Mouse (Mus musculus): Measurements from ENCODE around the gene Glp1r. TPM values are rescaled to one million over a fixed set of nuclear protein-coding genes. Genes with fewer than 3 reads are reported as not detected.

Gene Glp1r
- total RNA-seq (2021) = under 1 TPM; 0.19 to 0.41 TPM

DNA sequence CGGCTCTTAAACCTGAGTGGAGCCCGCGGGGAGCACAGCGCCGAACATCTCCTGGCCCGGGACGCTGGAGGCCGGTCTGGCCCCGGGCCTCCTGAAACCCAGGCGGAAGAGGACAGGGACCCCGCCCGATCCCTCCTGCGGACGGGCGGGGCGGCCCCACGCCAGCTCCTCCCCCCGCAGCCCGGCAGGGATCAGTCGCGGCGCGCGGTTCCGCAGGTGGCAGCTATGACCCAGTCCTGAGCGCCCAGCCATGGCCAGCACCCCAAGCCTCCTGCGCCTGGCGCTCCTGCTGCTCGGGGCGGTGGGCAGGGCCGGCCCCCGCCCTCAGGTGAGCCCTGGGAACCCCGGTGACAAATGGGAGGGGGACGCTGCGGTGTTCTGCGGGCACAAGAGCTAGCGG lies at the start of gene Glp1r:
Glp1r (plus strand) TSS at position 191 of the 400 bp plus-strand sequence.
- DNase-seq = no peak
- intact Hi-C loops (cut with DNase I) = no loop called here

DNA sequence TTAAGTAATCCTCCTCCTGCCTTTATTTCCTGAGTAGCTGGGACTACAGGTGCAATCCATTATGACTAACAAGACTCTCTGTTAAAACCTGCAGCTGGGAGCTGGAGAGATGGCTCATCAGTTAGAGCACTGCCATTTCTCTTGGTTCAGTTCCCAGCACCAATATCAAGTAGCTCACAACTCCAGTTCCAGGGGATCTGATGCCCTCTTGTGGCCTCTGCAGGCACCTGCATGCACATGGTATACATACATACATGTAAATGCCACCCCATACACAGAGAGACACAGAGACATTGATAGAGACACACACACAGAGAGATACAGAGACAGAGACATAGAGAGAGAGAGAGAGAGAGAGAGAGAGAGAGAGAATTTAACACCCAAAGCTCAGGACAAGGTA lies 49.3 kb upstream of the Glp1r start:
- DNase-seq = no peak
- intact Hi-C loops (cut with DNase I) = no loop called here

DNA sequence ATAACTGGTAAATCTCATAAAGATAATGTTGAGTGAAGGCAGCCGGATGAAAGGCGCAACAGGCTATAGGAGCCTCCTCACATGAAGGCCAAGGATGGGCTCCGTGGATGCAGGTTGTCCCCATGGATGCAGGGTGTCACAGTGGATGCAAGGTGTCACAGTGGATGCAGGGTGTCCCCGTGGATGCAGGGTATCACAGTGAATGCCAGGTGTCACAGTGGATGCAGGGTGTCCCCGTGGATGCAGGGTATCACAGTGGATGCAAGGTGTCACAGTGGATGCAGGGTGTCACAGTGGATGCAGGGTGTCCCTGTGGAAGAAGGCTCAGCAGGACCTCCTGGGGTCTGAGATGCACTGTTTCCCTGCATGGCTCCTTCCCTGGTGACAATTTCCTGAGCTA lies 44.3 kb upstream of the Glp1r start:
- DNase-seq = no peak
- intact Hi-C loops (cut with DNase I) = no loop called here

DNA sequence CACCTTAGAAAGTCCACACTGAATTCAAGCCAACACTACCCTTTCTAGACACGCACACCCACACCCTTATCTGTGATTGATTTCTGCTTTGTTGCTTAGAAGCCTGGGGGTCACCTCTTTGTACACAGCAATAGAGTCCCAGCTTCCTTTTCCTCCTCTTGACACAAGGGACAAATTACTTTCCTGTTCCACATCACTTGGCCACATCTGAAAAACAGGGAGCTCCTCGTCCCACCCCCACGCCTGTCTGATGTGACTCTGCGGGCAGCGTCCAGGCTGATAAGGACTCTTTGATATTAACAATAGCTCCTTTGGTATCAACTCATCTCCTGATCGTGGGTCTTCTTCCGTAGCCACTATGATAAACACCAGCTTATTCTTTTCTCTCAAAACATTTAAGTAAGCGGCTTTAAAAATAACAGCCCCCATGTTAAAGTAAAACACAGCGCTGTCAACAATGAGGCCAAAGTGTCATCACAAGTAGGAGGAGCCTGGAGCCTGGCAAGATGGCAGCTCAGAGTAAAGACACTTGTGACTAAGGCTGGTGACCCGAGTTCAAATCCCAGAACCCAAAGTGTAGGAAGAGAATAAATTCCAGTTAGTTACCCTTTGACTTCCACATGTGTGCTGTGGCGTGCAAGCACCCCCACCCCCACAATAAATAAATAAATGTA lies 42.9 kb upstream of the Glp1r start:
- no peak for DNase-seq
- intact Hi-C loops (cut with DNase I) = no loop called here

DNA sequence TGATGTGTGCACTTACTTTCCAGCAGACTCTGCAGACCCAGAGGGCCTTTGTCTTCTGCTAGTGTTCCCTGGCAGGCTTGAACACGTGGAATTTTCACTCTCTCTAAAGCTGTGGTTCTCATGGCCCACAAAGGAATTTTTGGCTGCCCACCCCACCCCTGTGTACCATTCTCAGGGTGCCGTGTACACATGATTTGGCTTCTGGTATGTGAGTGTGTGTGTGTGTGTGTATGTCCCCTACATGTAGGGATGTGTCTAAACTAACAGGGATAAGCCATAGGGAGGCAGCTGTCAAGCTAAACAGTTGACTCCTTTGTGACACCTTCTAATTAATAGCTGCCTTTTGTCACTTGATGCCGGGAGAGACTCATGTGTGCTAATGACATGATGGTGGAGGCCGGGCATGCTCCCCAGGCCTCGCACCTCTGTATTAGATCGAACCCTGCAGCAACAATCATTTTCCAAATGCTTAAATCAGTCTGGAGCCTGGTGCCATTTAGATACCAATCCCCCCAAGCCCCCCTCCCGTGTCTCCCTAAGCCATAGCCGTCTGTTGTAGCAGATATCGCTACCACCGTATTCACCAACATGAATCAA lies 41.5 kb upstream of the Glp1r start:
- DNase-seq = no peak
- intact Hi-C loops (cut with DNase I) = no loop called here

DNA sequence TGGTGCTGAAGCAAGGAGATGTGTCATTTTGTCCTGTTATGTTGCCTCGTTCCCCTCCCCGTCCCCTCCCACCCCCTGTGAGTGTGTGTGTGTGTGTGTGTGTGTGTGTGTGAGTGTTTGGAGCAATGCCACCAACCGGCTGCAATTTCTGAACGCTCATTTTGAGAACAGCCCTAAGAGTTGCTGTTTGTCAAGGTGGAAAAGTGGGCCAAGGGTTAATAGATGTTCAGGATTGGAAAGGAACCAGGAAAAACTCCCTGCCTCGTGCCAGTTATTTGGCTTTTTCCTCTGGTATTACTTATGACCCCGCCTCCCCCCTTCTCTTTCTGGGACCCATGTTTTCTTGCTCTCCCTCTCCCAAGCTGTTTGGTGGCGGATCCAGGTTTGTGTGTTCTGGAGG lies 41.0 kb upstream of the Glp1r start:
- intact Hi-C loops (cut with DNase I) = no loop called here
- DNase-seq = no peak

DNA sequence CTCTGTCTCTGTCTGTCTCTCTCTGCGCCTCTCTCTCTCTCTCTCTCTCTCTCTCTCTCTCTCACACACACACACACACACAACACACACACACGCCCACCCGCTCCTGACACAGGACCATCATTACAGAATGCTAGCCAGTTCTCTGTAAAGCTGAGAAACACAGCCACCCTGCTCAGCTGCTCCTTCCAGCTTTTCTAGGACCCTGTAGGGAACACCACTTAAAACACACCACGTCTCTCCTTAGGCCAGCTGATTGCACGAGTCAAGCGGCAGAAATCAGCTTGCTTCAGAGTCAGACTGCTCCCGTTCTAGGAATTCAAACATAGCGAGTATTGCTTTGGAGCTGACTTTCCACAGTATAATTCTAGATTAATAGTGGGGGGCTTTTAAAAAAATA lies 35.3 kb upstream of the Glp1r start:
- intact Hi-C loops (cut with DNase I) = loop anchor here (5.0 kb wide), 1 partner anchor 494 kb away; no protein-coding TSS in a partner anchor
- DNase-seq = no peak

DNA sequence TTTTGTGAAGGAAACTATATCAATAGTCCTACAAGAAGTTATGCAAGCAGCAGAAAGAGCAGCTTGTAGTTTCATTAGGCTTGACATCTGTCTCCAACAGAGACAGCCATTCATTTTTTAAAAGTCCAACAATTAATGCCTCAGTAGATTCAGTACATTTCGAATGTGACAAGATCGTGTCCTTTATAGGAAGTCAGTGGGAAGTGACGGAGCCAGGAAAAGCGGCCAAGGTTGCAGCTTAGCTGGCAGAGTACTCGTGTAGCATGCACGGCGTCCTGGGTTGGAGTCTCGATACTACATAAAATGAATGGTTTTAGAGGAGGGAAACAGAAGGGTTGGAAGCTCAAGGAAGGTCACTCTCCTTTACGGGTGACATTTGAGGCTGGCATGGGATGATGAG lies 34.7 kb upstream of the Glp1r start:
- no peak for DNase-seq

DNA sequence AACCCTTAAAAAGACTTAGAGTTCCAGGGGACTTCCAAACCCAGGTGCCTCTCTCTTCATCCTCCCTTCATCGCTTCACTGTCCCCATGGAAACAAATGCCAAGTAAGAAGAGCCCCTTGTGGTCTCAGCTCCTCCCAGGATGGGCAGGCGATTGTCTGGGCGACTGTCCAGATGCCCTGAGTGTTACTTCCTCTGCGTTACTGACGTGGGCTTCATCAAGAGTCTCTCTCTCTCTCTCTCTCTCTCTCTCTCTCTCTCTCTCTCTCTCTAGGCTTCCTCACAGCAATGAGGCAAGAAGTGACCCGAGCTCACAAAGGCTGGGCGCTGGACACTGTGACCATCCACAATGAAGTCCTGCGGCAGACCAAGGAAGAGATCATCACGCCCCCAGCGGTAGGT lies 30.6 kb upstream of the Glp1r start:
- DNase-seq = no peak
- intact Hi-C loops (cut with DNase I) = no loop called here

More for the DNA sequence above, 34.7 kb upstream of the Glp1r start:
- intact Hi-C loops (cut with DNase I) = loop anchor here (5.0 kb wide), 1 partner anchor 495 kb away; no protein-coding TSS in a partner anchor

DNA sequence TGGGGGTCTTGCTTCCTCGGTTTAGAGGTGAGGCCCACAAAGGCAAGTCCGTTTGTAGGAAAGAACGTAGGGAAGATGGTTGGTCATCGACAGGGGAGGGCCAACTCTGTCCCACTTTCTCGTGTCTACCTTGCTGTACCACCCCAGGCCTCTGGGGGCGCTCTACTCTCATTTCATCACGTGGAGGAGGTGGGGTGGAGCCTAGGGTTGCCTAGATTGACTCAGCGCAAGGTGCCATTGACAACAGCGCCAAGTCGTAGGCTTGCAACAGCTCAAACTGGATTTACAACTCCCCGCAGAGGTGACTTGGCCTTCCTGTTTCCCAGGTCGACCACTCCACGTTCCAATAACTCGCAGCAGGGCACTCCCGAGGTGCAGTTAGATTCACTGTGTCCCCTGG lies 27.3 kb upstream of the Glp1r start:
- intact Hi-C loops (cut with DNase I) = no loop called here
- DNase-seq = no peak

DNA sequence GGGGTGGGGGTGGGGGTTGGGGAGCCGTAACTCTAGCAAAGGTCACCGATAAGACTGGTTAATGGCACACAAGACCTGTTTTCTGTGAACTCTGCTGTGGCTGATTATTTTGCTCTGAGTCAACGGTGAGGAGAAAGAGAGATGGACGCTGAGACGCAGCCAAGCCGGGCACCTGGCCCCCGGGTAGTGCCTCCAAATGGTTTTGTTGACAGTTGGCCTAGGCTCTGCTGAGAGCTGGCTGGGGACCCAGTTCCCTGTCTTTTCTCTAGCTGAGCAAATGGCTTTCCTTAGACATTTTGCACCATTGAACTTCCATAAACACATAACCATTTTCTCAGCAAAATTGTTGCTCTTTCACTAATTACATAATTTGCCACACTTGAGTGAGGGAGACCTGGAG lies 24.2 kb upstream of the Glp1r start:
- intact Hi-C loops (cut with DNase I) = loop anchor here (5.0 kb wide), 1 partner anchor 490 kb away; no protein-coding TSS in a partner anchor
- no peak for DNase-seq

DNA sequence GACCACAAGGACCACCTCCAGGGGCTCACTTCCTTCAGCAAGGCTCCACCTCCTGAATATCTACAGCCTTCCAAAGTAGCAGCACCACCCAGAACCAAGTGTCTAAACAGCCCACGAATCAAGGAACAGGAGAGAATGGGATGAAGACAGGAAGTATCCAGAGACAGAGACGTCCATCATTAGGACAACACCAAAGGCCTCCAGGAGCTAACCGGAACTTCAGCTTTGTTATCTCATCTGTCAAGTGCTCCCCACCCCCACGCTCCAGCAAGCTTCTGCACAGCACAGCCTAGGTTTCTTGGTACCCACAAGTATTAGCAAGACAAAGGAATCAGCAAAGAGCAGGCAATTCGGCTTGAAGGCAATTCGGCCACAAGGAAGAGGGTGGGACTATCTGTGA lies 23.0 kb upstream of the Glp1r start:
- no peak for DNase-seq
- intact Hi-C loops (cut with DNase I) = loop anchor here (5.0 kb wide), 1 partner anchor 491 kb away; no protein-coding TSS in a partner anchor

DNA sequence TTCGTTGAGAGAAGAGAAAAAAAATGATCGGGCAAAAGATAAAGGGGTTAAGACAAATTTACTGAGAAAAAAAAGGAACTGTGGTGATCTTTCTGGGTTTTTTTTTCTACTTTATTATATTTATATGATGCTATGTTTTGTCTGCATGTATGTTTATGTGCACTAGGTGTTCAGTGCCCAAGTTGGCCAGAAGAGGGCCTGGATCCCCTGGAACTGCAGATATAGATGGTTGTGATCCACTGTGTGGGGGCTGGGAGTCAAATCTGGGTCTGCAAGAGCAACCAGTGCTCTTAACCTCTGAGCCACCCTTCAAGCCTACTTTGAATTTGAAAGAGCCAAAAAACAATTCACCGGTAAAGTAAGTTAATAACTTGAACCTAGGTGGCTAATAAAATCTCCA lies 21.2 kb upstream of the Glp1r start:
- intact Hi-C loops (cut with DNase I) = no loop called here
- no peak for DNase-seq

DNA sequence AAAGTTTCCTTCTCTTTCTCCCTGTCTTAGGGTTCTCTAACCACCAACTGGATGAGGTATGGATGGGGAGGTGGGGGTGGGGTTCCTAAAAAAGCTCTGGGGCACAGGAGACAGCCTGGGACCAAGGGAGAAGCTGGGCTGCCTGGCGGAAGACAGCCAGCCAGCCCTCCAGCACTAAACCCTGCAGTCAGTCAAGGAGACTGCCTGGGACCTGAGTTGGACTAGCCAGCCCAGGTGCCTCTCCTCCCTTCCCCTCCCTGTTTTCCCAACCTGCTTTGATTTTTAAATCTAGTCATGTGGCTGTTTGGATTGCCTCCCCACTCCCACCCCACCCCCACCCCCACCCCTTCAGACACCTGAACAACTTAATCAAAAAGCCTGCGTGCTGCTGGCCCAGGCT lies 20.6 kb upstream of the Glp1r start:
- intact Hi-C loops (cut with DNase I) = no loop called here

DNA sequence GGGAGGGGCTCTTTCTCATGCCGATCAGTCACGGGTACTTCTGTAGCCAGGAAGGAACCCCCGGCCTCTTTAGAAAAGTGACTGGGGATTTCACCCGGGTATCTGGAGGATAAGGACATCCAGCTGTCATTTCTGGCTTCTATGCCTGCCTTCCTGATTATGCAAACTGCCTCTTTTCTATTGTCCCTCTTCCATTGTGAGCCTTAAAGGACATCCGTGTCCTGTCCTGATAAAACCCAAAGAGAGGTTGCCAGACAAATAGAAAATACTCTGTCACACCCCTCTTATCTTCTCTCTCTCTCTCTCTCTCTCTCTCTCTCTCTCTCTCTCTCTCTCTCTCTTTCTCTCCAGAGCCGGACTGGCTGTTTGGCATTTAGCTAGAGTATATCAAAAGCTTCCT lies 19.4 kb upstream of the Glp1r start:
- DNase-seq = no peak
- intact Hi-C loops (cut with DNase I) = loop anchor here (2.0 kb wide), 1 partner anchor 509 kb away; no protein-coding TSS in a partner anchor

More for the DNA sequence above, 20.6 kb upstream of the Glp1r start:
- no peak for DNase-seq

DNA sequence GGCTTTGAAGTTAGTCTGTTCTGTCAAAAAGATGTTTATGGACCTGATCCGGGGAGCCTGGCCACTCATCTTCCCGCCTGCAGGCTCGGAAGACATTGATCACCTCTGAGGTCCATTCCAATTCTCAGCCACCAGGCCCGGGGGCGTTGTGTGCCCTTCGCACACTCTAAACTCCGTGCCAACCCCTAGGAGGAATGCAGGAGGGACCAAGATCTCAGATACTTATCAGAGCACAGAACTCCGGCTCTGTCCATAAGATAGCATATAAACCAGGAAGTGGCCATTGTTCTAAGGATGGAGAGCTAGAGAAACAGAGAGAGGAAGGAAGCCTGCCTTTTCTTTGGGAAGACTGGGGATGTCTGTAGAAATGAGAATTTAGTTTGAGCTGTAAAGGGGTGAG lies 18.1 kb upstream of the Glp1r start:
- DNase-seq = no peak
- intact Hi-C loops (cut with DNase I) = loop anchor here (2.0 kb wide), 1 partner anchor 511 kb away; no protein-coding TSS in a partner anchor

DNA sequence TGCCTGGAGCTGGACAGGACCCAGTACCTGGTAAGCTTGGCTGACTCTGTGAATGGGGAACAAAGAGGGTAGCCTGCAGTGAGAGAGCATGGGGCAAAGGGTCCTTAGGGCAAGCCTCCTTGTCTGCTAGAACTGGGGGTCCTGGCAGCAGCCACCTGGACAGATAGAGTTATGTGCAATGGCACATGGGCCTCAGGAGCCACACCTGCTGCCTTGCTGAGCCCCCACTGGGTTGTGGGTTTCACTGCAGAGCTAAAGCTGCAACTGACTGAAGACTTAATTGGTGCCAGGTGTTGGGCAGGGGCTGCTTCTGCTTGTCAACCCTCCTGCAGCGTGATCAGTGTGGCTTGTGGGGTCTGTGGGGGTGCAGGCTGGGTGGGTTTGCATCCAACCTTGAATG lies 9.5 kb upstream of the Glp1r start:
- intact Hi-C loops (cut with DNase I) = no loop called here
- no peak for DNase-seq

DNA sequence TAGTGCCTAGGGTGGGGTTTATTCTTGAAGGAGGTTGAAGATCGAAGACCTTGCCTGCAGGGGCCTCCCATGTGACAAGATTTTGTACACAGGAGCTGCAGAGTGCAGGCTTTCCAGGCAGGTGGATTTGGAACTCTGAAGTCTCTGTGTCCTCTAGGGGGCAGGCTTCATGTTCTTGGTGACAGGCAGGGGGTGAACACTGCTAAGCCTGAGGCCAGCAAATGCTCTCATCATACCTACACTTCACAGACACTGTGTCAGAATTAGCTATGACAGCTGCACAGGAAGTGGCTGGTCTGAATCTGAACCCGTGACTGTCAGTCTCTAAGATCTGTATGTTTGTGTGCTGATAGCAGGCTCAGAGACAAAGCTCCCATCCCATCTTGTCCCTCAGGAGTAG lies 8.9 kb upstream of the Glp1r start:
- DNase-seq = no peak
- intact Hi-C loops (cut with DNase I) = no loop called here

DNA sequence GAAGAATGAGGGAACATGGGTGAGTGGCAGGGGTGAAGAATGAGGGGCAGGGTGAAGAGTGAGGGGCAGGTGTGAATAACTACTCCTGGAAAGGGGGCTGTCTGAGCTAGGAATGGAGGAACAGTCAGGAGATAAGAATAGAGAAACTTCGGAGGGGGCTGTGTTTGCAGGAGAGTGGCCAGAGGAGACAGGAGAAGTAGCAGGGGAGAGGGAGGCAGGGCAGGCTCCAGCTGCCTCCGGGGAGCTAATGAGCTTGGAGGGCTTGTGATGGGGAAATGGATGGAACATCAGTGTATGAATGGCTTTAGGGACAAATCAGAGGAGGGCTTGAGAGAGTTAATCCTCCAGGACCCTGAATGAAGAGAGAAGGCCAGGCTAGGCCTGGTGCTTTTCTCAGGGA lies 4.5 kb upstream of the Glp1r start:
- intact Hi-C loops (cut with DNase I) = no loop called here
- no peak for DNase-seq

DNA sequence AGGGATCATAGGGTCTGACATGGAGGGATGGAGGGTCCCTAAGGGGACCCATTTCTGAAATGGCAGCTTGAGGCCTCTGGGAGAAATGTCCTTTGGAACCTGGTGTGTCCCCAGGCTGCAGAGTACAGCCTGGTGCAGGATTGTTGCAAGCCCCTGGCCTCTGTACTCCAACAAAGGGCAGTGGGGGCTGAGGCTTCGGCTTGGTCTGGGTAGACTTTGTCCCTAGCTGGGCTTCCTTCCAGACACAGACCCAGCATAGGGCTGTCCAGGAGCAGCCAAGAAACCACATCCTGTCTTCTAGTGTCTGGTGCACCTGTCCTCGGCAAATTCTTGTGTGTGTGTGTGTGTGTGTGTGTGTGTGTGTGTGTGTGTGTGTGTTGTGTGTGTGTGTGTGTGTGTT lies 2.5 kb downstream of the Glp1r start:
- DNase-seq = no peak
- intact Hi-C loops (cut with DNase I) = no loop called here

DNA sequence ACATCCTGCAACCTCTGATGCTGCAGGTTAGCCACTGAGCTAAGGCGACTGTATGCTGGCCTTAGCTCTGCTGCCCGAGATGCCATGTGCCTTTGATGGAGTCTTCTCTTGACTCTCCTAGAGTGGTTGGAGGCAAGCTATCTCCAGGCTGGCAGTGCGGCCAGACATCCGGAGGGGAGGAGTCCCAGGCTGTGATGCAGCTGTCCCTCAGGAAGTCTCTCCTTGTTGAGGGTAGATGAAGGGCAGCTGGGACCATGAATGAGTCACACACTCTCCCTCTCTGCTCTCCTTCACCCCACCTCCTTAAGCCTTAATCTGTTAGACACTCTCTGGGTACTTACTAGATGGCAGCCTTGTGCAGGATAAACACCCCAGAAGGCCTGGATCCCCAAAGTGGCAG lies 6.0 kb downstream of the Glp1r start:
- intact Hi-C loops (cut with DNase I) = no loop called here
- no peak for DNase-seq
